Mouse (Mus musculus) layer of hippocampus, adult 2 months (tissue): ENCODE measurements around the gene Arglu1. TPM values are rescaled to one million over a fixed set of nuclear protein-coding genes. Genes with fewer than 3 reads are reported as not detected.

ENCODE experiments used
- DNase-seq, 2 experiments: peaks; one replicate each; pipeline ENCODE4 v3.0.0; 2022; ENCODE audit warnings: low spot score in 2 of 2
- H3K27ac ChIP-seq: fragments of 200-600 bp; 2 replicates; pipeline ENCODE4 v1.8.1; 2022
- H3K4me3 ChIP-seq: fragments of 200-600 bp; 2 replicates; pipeline ENCODE4 v1.8.1; 2022; ENCODE audit warnings: mild to moderate bottlenecking
- CTCF ChIP-seq: fragments of 200-600 bp; conservative IDR thresholded peaks from 2 replicates; pipeline ENCODE4 v1.8.1; 2022; ENCODE audit warnings: antibody characterized with exemption, mild to moderate bottlenecking, moderate library complexity
- total RNA-seq, 2 experiments: library from RNA; stranded (reverse); gene quantifications; 2 replicates each; pipeline ENCODE4 v1.2.3; 2021

Gene Arglu1
- total RNA-seq, 2 experiments from 2014 or later: 107 to 110 TPM

DNA sequence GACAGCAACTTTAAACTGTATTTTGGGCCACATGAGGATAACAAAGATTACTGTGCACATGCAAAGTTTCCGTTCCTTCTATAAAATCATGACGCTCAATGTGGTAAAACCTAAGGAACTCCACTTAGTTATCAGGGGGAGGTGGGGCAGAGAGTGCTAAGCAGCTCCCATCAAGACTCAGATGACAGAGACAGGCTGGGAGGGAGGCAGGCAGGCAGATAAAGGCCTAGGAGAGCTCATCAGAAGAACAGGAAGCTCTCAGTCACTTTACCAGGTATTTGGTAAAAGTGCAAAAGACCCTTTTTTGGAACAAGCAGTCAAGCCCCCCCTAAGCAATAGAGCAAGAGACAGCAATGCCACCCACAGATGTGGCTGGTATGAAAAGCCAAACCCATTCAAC lies 4.8 kb downstream of the Arglu1 start:
- no peak for TF ChIP-seq CTCF
- DNase-seq: no peak
- Histone ChIP-seq H3K27ac (no peak overlapping the region), H3K4me3 (no peak overlapping the region)

DNA sequence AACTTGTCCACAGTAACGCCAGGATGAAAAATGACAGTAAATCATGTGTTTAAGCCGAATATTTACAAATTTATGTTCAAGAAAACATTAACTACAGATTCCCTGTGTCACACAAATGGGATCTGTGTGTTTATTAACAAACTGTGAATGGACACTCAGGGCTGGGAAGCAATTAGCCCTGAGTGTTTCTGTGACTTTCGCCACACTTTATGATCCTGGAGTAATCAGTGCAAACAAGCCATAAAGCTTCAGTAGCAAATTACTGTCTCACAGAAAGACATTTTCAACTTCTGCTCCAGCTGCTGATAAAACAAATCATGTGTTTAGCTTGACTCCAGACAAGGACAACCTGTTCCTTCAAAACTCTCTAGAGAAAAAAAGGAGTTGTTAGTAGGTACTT lies 7.6 kb downstream of the Arglu1 start:
- DNase-seq: no peak
- no peak for TF ChIP-seq CTCF
- no peak overlapping the region for H3K27ac ChIP-seq

DNA sequence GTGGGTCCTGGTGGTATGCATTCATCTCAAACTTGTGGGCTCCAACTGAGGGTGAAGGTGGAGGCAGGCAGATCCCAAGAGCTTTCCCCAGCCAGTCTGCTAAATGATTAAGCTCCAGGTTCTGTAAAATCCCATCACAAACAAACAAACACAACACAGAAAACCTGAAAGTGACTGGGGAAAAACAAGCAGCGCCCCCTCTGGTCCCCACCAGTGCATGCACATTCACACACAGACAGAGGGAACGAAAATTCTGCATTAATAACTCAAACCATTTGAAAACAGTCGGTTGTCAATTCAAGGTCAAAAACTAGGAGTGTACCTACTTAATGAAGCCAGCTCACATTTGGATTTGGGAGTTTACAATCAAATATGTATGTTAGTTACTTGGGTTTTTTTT lies 12.1 kb downstream of the Arglu1 start:
- no peak overlapping the region for H3K4me3 ChIP-seq
- H3K27ac ChIP-seq: no peak overlapping the region
- peak; percentile 56 for TF ChIP-seq CTCF
- DNase-seq: no peak

More for the DNA sequence above, 7.6 kb downstream of the Arglu1 start:
- no peak overlapping the region for H3K4me3 ChIP-seq

DNA sequence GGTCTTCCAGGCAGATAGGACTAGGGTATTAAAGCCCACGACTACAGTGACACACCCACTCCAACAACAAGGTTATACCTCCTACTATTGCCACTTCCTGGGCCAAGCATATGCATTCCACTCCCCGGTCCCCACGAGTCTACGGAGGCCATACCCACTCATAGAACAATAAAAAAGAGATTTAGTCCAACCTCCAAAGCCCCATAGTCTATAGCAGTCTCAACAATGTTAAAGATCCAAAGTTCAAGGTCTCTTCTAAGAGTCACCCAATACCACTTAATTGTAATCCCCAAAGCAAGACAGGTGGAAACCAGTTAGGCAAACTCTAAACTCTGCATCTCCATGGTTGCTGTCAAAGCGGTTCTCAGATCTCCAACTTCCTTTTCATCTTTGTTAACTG lies 15.5 kb downstream of the Arglu1 start:
- Histone ChIP-seq H3K4me3 (no peak overlapping the region), H3K27ac (no peak overlapping the region)
- no peak for TF ChIP-seq CTCF
- DNase-seq: no peak

DNA sequence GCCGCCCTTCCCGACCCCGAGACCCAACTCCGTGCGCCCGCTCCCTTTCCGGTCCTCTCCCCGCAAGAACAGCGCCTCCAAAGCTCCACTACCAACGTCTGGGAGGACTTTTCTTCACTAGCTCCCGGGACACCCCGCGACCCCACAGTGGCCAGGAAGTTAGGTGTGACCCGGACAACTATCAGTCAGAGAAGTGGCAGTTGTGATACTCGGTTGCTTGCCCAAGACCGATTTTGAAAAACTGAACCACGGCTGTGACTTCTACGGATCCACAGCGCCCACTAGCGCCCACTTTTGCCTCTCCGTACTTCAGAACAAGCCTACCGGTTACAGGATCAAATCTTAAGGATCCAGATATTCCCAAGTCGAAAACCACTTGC lies 28.6 kb downstream of the Arglu1 start:
- peak; percentile 86 to 94 for DNase-seq
- H3K4me3 ChIP-seq: peak overlapping the region; percentile 91
- TF ChIP-seq CTCF: peak; percentile 92
- peak overlapping the region; percentile 89 for H3K27ac ChIP-seq

DNA sequence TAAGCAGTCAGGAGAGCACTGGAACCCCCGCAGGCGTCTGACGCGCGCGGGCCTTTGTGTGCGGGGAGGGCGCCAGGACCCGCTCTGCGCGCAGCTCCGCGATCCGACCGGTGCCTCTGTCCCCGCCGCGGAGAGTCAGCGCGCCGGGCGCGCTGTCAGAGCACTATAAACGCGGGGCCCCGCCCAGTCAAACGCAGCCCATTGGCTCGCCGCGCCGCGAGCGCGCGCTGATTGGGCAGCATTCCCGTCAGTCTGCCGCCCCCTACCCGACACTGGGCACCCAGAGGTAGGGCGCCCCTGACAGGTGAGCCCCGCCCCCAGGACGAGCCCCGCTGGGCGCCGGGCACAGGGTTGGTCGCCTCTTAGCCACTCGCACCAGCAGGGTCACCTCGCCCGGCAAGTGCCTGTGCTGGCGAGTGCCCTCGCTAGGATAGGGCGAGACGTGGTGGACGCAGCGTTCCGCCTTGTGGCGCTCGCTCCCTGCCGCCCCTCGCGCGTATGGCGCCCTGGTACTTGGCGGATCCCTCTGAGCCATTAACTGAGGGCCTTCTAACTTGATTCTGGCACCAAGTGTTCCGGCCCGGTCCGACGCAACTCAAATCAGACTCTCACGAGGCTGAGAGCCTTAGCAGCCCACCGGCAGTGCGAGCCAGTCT lies 29.1 kb downstream of the Arglu1 start, which contains the start of gene Efnb2:
TSS of gene Efnb2 (minus strand) at position 140 of the 656 bp plus-strand sequence.
- peak within 1 kb of the TSS; percentile 91 for H3K4me3 ChIP-seq
- DNase-seq: peak; percentile 94 to 96
- no peak for TF ChIP-seq CTCF
- H3K27ac ChIP-seq: peak within 1 kb of the TSS; percentile 89

DNA sequence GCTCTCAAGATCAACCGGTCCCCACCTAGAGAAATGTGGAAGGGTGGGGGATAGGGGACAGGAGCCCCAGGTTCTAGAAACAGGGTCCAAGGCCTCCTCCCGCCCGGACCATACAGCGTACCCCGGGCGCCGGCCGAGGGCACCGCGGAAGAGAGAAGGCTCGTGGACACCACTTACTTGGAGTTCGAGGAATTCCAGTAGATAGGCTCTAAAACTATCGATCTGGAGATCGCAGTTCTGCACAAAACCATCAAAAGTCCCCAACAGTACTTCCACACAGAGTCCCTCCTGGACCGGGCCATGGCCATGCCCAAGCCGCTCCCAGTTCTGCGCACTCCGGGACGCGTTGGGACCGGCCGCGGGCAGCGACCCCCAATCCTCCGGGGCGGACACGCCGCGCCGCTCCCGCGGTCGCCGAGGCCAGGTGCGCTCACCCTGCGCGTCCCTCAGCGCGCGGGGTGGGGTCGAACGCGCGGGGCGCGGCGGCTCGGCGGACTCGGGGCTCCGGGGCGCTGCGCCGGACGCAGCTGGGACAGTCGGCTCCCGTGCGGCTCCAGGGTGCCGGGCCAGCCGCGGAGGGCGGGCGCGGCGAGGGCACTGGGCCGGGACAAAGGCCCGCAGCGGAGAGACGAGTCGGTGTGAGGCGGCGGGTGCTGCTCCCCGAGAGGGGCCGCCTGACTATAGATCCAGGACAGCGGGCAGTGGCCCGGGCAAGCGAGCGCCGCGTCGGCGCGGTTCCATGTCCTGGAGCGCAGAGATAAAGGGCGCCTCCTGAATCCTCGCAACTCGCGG lies 29.8 kb downstream of the Arglu1 start:
- Histone ChIP-seq H3K4me3 (peak overlapping the region; percentile 91), H3K27ac (peak overlapping the region; percentile 89)
- DNase-seq: no peak
- TF ChIP-seq CTCF: no peak

DNA sequence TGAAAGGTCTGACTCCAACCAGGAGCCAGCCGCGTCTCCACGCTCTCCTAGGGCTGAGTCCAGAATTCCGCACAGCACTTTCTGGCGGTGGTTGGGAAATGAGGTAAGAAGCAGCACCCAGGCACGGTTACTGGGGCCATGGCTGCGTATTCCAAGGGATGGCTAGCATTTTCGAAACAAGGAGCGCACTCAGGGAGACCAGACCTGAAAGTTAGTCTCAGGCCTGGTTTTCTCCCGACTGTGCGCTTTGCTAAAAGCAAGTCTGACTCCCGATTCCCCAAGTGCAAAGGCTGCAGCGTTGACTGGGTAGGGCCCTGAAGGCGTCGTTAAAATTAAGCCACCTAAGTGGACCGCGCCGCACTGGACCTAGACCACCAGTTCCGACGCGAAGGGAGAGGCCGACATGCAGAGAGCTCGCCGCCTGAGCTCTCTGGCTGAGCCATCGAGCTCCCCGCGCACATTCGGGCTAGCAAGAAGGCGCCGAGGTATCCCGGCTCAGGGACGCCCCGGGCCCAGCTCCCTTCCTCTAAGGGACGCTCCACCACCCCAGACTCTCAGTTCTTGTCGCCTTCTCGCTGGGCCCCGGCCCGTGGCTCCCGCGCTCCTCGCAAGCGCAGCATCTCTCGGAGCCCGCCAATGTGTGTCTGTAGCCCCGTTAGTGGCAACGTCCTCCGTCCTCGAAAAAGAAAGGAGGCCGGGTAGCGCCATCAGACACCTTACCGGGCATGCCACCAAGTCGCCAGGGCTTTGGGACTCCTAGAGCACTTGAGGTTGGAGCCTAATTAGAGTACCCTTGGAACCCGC lies 30.6 kb downstream of the Arglu1 start:
- H3K4me3 ChIP-seq: peak overlapping the region; percentile 91
- no peak for TF ChIP-seq CTCF
- DNase-seq: peak in 1 of 2 experiments; percentile 27
- H3K27ac ChIP-seq: peak overlapping the region; percentile 89

DNA sequence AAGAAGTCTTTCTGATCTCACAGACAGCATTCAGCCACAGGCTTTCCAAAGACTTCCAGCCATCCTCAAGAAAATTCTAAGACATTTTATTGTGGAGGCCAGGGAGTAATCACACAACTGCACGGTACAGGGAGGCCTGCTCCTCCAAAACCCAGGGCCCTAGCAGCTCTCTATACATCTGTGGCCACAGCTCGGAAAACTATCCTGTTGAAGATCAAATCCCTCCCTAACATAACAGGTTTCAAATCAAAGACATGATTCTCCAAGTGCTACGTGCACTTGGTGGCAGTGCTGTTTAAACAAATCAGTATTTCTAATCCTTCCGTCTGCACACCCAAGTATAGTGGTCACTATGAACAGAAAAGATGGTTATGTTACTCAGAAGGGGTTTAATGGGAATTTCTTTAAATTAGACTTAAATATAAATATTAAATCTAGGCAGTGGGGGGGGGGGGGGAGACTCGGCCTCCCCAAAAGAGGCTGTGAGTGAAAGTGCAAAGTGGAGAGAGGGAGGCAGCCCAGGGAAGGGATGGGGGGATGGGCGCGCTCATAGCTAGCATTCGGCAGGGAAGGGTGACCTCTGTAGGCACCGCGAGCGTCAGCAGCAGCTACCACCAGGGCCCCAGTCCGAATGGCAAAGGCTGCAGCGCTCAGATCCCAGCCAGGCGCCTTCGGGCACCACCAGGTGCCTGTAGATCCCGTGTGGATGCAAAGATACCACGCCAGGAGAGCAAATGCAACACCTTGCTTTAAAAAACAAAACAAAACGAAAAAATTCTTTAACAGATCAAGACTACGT lies 31.7 kb downstream of the Arglu1 start:
- TF ChIP-seq CTCF: peak; percentile 79
- H3K27ac ChIP-seq: peak overlapping the region; percentile 89
- H3K4me3 ChIP-seq: peak overlapping the region; percentile 91
- DNase-seq: peak; percentile 82 to 84

DNA sequence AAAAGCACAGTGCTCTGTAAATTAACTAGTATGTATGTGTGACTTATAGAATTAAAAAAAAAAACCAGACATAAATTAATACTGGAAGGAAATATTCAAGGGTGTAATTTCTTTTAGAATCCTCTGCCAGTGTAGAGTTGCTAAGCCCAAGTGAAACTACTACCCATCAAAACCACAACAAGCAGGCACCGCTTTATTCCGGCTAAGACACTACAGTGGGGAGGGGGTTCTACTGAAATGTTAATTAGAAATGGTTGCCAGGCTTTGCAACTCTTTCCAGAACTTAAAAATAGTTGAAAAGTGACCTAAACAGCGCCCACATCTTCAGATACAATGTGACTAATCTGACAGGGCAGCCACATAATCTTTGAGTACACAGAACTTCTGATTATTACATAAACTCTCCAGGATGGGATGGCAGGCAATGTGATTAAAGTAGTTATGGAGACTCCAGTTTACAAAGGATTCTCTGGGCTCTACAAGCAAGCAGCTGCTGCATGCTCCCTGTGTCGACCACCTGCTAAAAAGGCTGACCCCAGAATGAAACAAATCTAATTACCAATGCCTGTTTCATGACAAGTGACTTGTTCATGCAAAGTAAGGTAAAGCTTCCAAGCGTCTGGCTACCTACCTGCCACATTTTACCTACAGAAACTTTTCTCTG lies 32.5 kb downstream of the Arglu1 start:
- Histone ChIP-seq H3K4me3 (peak overlapping the region; percentile 91), H3K27ac (peak overlapping the region; percentile 63)
- no peak for TF ChIP-seq CTCF
- DNase-seq: no peak

DNA sequence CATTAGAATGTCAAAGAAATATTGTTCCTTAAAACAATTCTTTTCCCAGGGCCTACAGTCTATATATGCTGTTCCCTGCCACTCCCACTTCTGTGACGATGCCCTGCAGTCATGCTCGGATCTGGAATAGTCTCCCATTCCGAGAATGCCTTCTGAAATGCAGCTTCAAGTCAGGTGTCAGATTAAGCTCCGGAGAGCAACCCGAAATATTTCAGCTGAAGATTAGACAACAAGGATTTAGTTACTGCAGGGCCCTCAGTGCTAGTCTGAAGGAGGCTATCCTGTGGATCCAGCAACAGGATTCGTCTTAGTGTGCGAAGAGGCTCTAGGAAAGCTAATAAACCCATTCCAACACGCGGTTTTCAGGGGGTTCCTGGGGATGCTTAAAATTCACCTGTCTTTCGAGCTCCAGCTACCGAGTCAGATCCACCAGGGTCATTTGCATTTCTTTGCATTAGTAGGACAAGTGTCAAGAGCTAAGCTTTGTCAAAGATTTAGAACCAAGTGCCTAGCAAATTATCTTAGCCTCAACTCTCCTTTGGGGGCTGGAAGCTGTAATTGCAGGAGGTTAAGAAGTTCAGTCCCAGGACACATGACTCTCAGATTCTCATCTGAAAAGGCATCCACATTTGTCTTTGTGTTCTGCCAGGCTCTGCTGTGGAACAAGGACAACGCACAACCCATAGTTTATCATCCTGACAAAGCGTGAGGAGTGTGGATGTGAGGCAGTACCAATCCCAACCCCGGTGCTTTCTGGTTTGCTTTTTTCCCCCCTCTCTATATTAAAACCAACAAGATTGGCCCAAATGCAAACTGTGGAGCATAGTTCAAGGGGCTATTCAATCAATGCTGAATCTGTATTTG lies 33.5 kb downstream of the Arglu1 start:
- H3K27ac ChIP-seq: peak overlapping the region; percentile 63
- DNase-seq: no peak
- H3K4me3 ChIP-seq: peak overlapping the region; percentile 91
- TF ChIP-seq CTCF: no peak
